20 mouse cellular contexts compared by ENCODE assay signal in genomic region chr16:18149205-18149604, GRCm38 (mm10). TPM values are rescaled to one million over a fixed set of nuclear protein-coding genes. Genes with fewer than 3 reads are reported as not detected.
A peak's percentile ranks its signal among the peaks of the same experiment; 100 is the strongest.
DNase-seq lines count a peak whose midpoint lies in the region; ATAC-seq and TF ChIP-seq lines count a peak whose summit lies in the region.
"Had no signal": no experiment of that assay in that cellular context is flagged by ENCODE, and none has a peak within 500 bp of the region (broad histone marks: within the 10 kb centered on the region; RNA-seq: fewer than 3 reads in every experiment).

No protein-coding gene starts in this region.

- peaks cover 74% of the 10 kb centered on the region for H3K4me1 ChIP-seq in forebrain, embryonic 12.5 days
- peaks cover 15% of the 10 kb centered on the region; the same call in 1 of the 2 replicates for H3K4me1 ChIP-seq in forebrain, postnatal 0 days (ENCODE audit: insufficient read depth)
- peaks cover 25% of the 10 kb centered on the region for H3K4me1 ChIP-seq in cortical plate, adult 2 months (ENCODE audit: control insufficient read depth, insufficient read depth, low read length)
- H3K4me1 ChIP-seq in hindbrain, embryonic 12.5 days = peaks cover 78% of the 10 kb centered on the region
- H3K4me1 ChIP-seq in midbrain, embryonic 12.5 days = peaks cover 69% of the 10 kb centered on the region
- no peaks in the 10 kb centered on the region for H3K4me1 ChIP-seq in intestine, postnatal 0 days (replicated peaks; ENCODE audit: control insufficient read depth, insufficient read depth, low read length)
- H3K4me1 ChIP-seq: liver, embryonic 15.5 days had no signal

- TF ChIP-seq POLR2A in cortical plate, adult 2 months (IDR thresholded peaks at IDR 0.05; ENCODE audit: extremely low read depth, insufficient read depth, low read length) = no peak

- no peak for ATAC-seq in forebrain, embryonic 12.5 days (ENCODE audit: low FRiP score)
- no peak for ATAC-seq in forebrain, postnatal 0 days
- ATAC-seq in hindbrain, embryonic 12.5 days (ENCODE audit: low FRiP score) = no peak
- no peak for ATAC-seq in midbrain, embryonic 12.5 days (ENCODE audit: low FRiP score, low read depth)
- no peak for ATAC-seq in intestine, postnatal 0 days
- ATAC-seq: intestine, embryonic 16.5 days had no signal

- no peak overlapping the region for H3K4me2 ChIP-seq in forebrain, embryonic 12.5 days
- no peak overlapping the region for H3K4me2 ChIP-seq in forebrain, postnatal 0 days (ENCODE audit: low read depth)
- H3K4me2 ChIP-seq in hindbrain, embryonic 12.5 days (replicated peaks) = no peak overlapping the region
- H3K4me2 ChIP-seq in midbrain, embryonic 12.5 days (replicated peaks) = no peak overlapping the region
- no peak overlapping the region for H3K4me2 ChIP-seq in intestine, postnatal 0 days (replicated peaks; ENCODE audit: low read depth)
- H3K4me2 ChIP-seq: embryonic facial prominence, embryonic 12.5 days; liver, embryonic 15.5 days had no signal

- H3K9ac ChIP-seq in forebrain, embryonic 12.5 days = no peak overlapping the region
- H3K9ac ChIP-seq in forebrain, postnatal 0 days = no peak overlapping the region
- no peak overlapping the region for H3K9ac ChIP-seq in hindbrain, embryonic 12.5 days
- no peak overlapping the region for H3K9ac ChIP-seq in midbrain, embryonic 12.5 days (replicated peaks)
- no peak overlapping the region for H3K9ac ChIP-seq in intestine, postnatal 0 days (ENCODE audit: low read depth, low read length)
- H3K9ac ChIP-seq: embryonic facial prominence, embryonic 12.5 days; liver, embryonic 15.5 days had no signal

- no peaks in the 10 kb centered on the region for H3K27me3 ChIP-seq in forebrain, embryonic 12.5 days
- H3K27me3 ChIP-seq in forebrain, postnatal 0 days (ENCODE audit: insufficient read depth, low read length) = no peaks in the 10 kb centered on the region
- peaks cover 3% of the 10 kb centered on the region for H3K27me3 ChIP-seq in hindbrain, embryonic 12.5 days
- H3K27me3 ChIP-seq in midbrain, embryonic 12.5 days = peaks cover 20% of the 10 kb centered on the region
- H3K27me3 ChIP-seq in intestine, postnatal 0 days (replicated peaks; ENCODE audit: control insufficient read depth, insufficient read depth, low read length) = no peaks in the 10 kb centered on the region
- H3K27me3 ChIP-seq: liver, embryonic 15.5 days had no signal

- DNase-seq in forebrain, postnatal 0 days = no peak
- no peak for DNase-seq in heart, adult 8-10 months (ENCODE audit: low spot score)
- DNase-seq: adrenal gland, adult 2 months; cerebellum, adult 9-11 months; gastrocnemius, adult 2 months; heart, postnatal 14 days; kidney, postnatal 36 days; layer of hippocampus, postnatal 36 days; lung, postnatal 10 days; thymus, adult 18-20 months had no signal

- TF ChIP-seq CTCF in forebrain, postnatal 0 days (IDR thresholded peaks at IDR 0.05; ENCODE audit: low read depth) = no peak
- no peak for TF ChIP-seq CTCF in cortical plate, adult 2 months (IDR thresholded peaks at IDR 0.05; ENCODE audit: extremely low read depth, insufficient read depth, low read length)
- TF ChIP-seq CTCF in intestine, postnatal 0 days (IDR thresholded peaks at IDR 0.05; ENCODE audit: low read depth) = no peak

- WGBS in forebrain, embryonic 12.5 days = 66% methylated on average over 6 of the region's 6 CpGs
- WGBS in forebrain, postnatal 0 days = 54% methylated on average over 6 of the region's 6 CpGs
- WGBS in hindbrain, embryonic 12.5 days = 63% methylated on average over 6 of the region's 6 CpGs
- WGBS in midbrain, embryonic 12.5 days = 47% methylated on average over 6 of the region's 6 CpGs
- WGBS in intestine, postnatal 0 days = 60% methylated on average over 6 of the region's 6 CpGs

- H3K4me3 ChIP-seq in forebrain, embryonic 12.5 days (replicated peaks) = no peak overlapping the region
- H3K4me3 ChIP-seq in forebrain, postnatal 0 days (ENCODE audit: low read depth, low read length) = no peak overlapping the region
- no peak overlapping the region for H3K4me3 ChIP-seq in cortical plate, adult 2 months (ENCODE audit: insufficient read depth, low read length)
- no peak overlapping the region for H3K4me3 ChIP-seq in hindbrain, embryonic 12.5 days
- H3K4me3 ChIP-seq in midbrain, embryonic 12.5 days = no peak overlapping the region
- H3K4me3 ChIP-seq in intestine, postnatal 0 days (ENCODE audit: low read depth, low read length) = no peak overlapping the region
- H3K4me3 ChIP-seq: embryonic facial prominence, embryonic 12.5 days; gastrocnemius, adult 2 months; heart, embryonic 10.5 days; liver, embryonic 15.5 days had no signal

- H3K27ac ChIP-seq in forebrain, embryonic 12.5 days = peak overlapping the region; percentile 88
- H3K27ac ChIP-seq in forebrain, postnatal 0 days (ENCODE audit: low read depth, low read length) = no peak overlapping the region
- peak overlapping the region; percentile 89 for H3K27ac ChIP-seq in cortical plate, adult 2 months (ENCODE audit: insufficient read depth, low read length)
- H3K27ac ChIP-seq in hindbrain, embryonic 12.5 days = peak overlapping the region; percentile 79
- H3K27ac ChIP-seq in midbrain, embryonic 12.5 days (replicated peaks) = peak overlapping the region; percentile 81
- H3K27ac ChIP-seq in intestine, postnatal 0 days (ENCODE audit: low read depth, low read length) = no peak overlapping the region
- H3K27ac ChIP-seq: embryonic facial prominence, embryonic 12.5 days; gastrocnemius, adult 2 months; heart, embryonic 10.5 days; liver, embryonic 15.5 days had no signal

- H3K9me3 ChIP-seq in forebrain, embryonic 12.5 days = no peaks in the 10 kb centered on the region
- no peaks in the 10 kb centered on the region for H3K9me3 ChIP-seq in forebrain, postnatal 0 days (ENCODE audit: low read length)
- H3K9me3 ChIP-seq in hindbrain, embryonic 12.5 days (replicated peaks) = no peaks in the 10 kb centered on the region
- H3K9me3 ChIP-seq in midbrain, embryonic 12.5 days = no peaks in the 10 kb centered on the region
- H3K9me3 ChIP-seq in intestine, postnatal 0 days (ENCODE audit: control insufficient read depth) = no peaks in the 10 kb centered on the region
- H3K9me3 ChIP-seq: embryonic facial prominence, embryonic 12.5 days; heart, embryonic 10.5 days; liver, embryonic 15.5 days had no signal

- peaks cover 8% of the 10 kb centered on the region; the same call in 1 of the 2 replicates for H3K36me3 ChIP-seq in forebrain, embryonic 12.5 days (replicated peaks)
- peaks cover 29% of the 10 kb centered on the region for H3K36me3 ChIP-seq in forebrain, postnatal 0 days (ENCODE audit: insufficient read depth)
- peaks cover 13% of the 10 kb centered on the region for H3K36me3 ChIP-seq in hindbrain, embryonic 12.5 days
- 0 out of 2 replicates have a peak, but pooled peaks cover 2% of the 10 kb centered on the region for H3K36me3 ChIP-seq in midbrain, embryonic 12.5 days
- H3K36me3 ChIP-seq in intestine, postnatal 0 days (ENCODE audit: control insufficient read depth, insufficient read depth) = no peaks in the 10 kb centered on the region
- H3K36me3 ChIP-seq: embryonic facial prominence, embryonic 12.5 days; heart, embryonic 10.5 days; liver, embryonic 15.5 days had no signal

RNA-seq across cellular contexts. Expression of gene Rtn4r, which starts 21.8 kb away (rescaled TPM):
- polyA plus RNA-seq in forebrain, embryonic 12.5 days (2016; fragmentation: Nextera tagmentation; extraction: Ambion mirVana) = 5.4 and 6.2 TPM in 2 replicates
- total RNA-seq in forebrain, postnatal 0 days (2014; rRNA removed) = 28.0 and 36.7 TPM in 2 replicates
- polyA plus RNA-seq in forebrain, postnatal 0 days (2015; fragmentation: Nextera tagmentation; extraction: Ambion mirVana) = 30.0 and 33.5 TPM in 2 replicates
- polyA plus RNA-seq in cortical plate, adult 2 months (2012; rRNA removed) = 225 and 233 TPM in 2 replicates
- 7.8 and 8.0 TPM in 2 replicates for polyA plus RNA-seq in hindbrain, embryonic 12.5 days (2016; fragmentation: Nextera tagmentation; extraction: Ambion mirVana)
- 7.6 and 7.9 TPM in 2 replicates for polyA plus RNA-seq in midbrain, embryonic 12.5 days (2016; fragmentation: Nextera tagmentation; extraction: Ambion mirVana)
- polyA plus RNA-seq in intestine, postnatal 0 days (2015; fragmentation: Nextera tagmentation; extraction: Ambion mirVana) = 1.6 and 1.9 TPM in 2 replicates
- total RNA-seq in heart, adult 8-10 months (2022) = 1 to 10 TPM; 2.8 to 4.7 (median 3.8) TPM
- total RNA-seq: gastrocnemius, adult 2 months; neutrophil, adult 5-6 weeks had no signal

RNA-seq across cellular contexts. Expression of gene Prodh, which starts 59.2 kb away (rescaled TPM):
- polyA plus RNA-seq in forebrain, embryonic 12.5 days (2016; fragmentation: Nextera tagmentation; extraction: Ambion mirVana) = 5.9 and 7.7 TPM in 2 replicates
- 4.4 and 8.4 TPM in 2 replicates for total RNA-seq in forebrain, postnatal 0 days (2014; rRNA removed)
- 4.0 and 4.9 TPM in 2 replicates for polyA plus RNA-seq in forebrain, postnatal 0 days (2015; fragmentation: Nextera tagmentation; extraction: Ambion mirVana)
- polyA plus RNA-seq in cortical plate, adult 2 months (2012; rRNA removed) = 72.7 and 86.0 TPM in 2 replicates
- 5.9 and 7.0 TPM in 2 replicates for polyA plus RNA-seq in hindbrain, embryonic 12.5 days (2016; fragmentation: Nextera tagmentation; extraction: Ambion mirVana)
- 6.8 and 8.7 TPM in 2 replicates for polyA plus RNA-seq in midbrain, embryonic 12.5 days (2016; fragmentation: Nextera tagmentation; extraction: Ambion mirVana)
- 23.2 and 40.9 TPM in 2 replicates for polyA plus RNA-seq in intestine, postnatal 0 days (2015; fragmentation: Nextera tagmentation; extraction: Ambion mirVana)
- total RNA-seq in heart, adult 8-10 months (2022) = 10 to 100 TPM; 12.9 to 36.7 (median 16.9) TPM

Comparison
In these comparisons a context has a peak if more than half of its experiments do, and no peak if none do; other contexts are left out.
1. H3K27ac ChIP-seq: peak in forebrain, embryonic 12.5 days (single experiment), cortical plate, adult 2 months (single experiment), hindbrain, embryonic 12.5 days (single experiment) and midbrain, embryonic 12.5 days (single experiment); none in forebrain, postnatal 0 days (single experiment) and intestine, postnatal 0 days (single experiment).